Mouse (Mus musculus): Measurements from ENCODE around the gene Rdh7. TPM values are rescaled to one million over a fixed set of nuclear protein-coding genes. Genes with fewer than 3 reads are reported as not detected.
"Not testable (repeated sequence)": the region's sequence is repeated elsewhere in the genome, so short reads cannot be mapped to it uniquely, and the experiment has no call there.

Gene Rdh7
- total RNA-seq (2017), result not detected in 3 replicates

GRCm38 (mm10) chr10:127888605-127889004 is at the start of gene Rdh7:
Gene Rdh7, minus strand, starts transcription at chr10:127888817.
- ATAC-seq (replicated peaks; ENCODE audit: insufficient number of reproducible peaks, low FRiP score, low TSS enrichment, poor library complexity, severe bottlenecking), result no peak

- no peak for ATAC-seq (replicated peaks; ENCODE audit: insufficient number of reproducible peaks, low FRiP score, low TSS enrichment, poor library complexity, severe bottlenecking)
These were observed 48.9 kb upstream of the Rdh7 start for GRCm38 (mm10) chr10:127937428-127938010.

- 0 out of 2 replicates have a peak, but pooled peaks have one; percentile 38 for ATAC-seq (replicated peaks; ENCODE audit: insufficient number of reproducible peaks, low FRiP score, low TSS enrichment, poor library complexity, severe bottlenecking)
These were observed 48.3 kb upstream of the Rdh7 start for GRCm38 (mm10) chr10:127936747-127937409.

DNA sequence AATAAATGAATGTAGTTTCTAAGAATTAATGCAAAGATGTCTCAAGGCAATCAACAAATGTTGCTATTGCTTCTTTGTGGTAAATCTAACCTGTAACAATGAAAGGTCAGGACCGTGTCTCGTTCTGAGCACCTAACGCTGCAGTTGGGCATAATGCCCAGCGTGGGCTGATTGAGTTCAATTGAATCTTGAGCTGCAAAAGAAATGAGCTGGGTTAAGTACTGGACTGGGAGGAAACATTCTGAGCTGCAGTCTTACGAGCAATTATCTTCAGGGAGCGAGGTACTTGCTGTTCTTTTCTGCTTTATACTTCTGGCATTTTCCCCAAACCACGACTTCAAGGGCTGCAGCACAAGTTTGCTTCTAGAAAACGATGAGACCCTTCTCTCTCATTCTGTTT is 47.7 kb upstream of the Rdh7 start:
- ATAC-seq (replicated peaks; ENCODE audit: insufficient number of reproducible peaks, low FRiP score, low TSS enrichment, poor library complexity, severe bottlenecking), result no peak

DNA sequence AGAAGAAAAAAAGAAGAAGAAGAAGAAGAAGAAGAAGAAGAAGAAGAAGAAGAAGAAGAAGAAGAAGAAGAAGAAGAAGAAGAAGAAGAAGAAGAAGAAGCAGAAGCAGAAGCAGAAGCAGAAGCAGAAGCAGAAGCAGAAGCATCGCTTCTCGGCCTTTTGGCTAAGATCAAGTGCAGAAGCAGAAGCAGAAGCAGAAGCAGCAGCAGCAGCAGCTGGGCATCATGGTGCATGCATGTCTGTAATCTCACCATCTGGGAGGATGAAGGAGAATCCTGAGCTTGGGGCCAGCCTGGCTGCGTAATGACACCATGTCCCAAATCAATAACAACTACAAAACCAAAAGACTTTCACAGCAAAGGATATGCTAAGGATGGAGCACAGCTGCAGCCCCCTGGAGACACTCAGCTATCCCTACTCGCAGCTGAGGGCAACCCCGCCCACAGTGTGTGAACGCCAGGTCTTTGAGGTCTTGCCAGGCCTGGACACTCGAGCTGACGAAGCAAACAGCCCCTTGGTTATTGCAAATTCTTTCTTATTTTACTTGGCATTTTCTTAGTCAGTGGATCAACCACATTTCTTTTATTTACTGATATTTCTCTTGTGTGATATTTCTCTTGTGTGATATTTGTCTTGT is 43.8 kb upstream of the Rdh7 start:
- ATAC-seq (replicated peaks; ENCODE audit: insufficient number of reproducible peaks, low FRiP score, low TSS enrichment, poor library complexity, severe bottlenecking), result peak; percentile 77; the same call in 1 of the 2 replicates

GRCm38 (mm10) chr10:127927737-127928136 is 39.1 kb upstream of the Rdh7 start:
- no peak for ATAC-seq (replicated peaks; ENCODE audit: insufficient number of reproducible peaks, low FRiP score, low TSS enrichment, poor library complexity, severe bottlenecking)

GRCm38 (mm10) chr10:127924597-127925378 is 36.2 kb upstream of the Rdh7 start:
- ATAC-seq (replicated peaks; ENCODE audit: insufficient number of reproducible peaks, low FRiP score, low TSS enrichment, poor library complexity, severe bottlenecking), result no peak

DNA sequence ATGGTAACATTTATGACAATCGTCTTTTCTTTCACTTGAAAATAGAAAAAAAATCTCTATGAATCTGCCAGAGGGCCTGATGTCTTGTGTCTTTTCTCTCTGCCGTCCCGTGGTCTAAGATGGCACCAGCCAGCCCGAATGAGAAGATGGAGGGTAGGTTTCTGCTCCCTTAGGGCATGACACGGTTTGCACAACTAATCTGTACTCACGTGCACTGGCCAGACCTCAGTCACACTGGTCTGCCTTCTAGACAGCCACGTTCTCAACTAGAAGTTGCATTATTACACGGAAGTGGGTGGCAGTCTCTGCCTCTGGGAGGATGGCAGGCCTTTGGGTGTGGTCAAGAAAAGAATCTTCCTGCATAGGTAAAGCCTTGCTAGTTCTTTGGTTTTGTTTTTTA is 34.4 kb upstream of the Rdh7 start:
- no peak for ATAC-seq (replicated peaks; ENCODE audit: insufficient number of reproducible peaks, low FRiP score, low TSS enrichment, poor library complexity, severe bottlenecking)

- no peak for ATAC-seq (replicated peaks; ENCODE audit: insufficient number of reproducible peaks, low FRiP score, low TSS enrichment, poor library complexity, severe bottlenecking)
These were observed 33.6 kb upstream of the Rdh7 start for GRCm38 (mm10) chr10:127922241-127922640.

DNA sequence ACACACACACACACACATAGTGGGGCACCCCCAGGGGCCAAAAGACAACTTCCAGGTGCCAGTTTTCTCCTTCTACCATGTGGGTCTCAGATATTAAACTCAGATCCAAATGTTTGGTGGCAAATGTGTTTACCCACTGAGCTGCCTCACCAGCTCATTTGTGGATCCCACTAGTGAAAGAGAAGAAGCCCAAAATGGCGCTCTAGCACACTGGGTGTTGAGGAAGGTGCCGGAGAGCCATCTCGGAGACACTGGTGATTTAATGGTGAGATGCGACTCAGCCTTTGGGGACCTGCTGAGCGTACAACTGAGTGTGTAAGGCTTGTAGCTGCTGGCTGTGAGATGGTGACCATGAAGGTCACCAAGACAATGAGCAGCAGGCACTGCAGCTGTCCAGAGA is 29.0 kb upstream of the Rdh7 start:
- ATAC-seq (replicated peaks; ENCODE audit: insufficient number of reproducible peaks, low FRiP score, low TSS enrichment, poor library complexity, severe bottlenecking), result no peak

DNA sequence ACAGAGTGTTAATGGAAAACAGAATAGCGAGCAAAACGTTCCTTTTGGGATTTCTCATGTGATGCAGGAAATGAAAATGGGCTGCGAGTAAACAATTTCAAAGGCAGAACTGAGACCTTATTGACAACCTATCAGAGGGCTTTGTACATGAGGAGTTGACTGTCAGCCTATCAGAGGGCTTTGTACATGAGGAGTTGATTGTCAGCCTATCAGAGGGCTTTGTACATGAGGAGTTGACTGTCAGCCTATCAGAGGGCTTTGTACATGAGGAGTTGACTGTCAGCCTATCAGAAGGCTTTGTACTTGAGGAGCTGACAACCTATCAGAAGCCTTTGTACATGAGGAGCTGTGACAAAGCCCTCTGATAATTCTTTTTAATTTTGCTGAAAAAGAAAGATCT is 28.6 kb upstream of the Rdh7 start:
- ATAC-seq (replicated peaks; ENCODE audit: insufficient number of reproducible peaks, low FRiP score, low TSS enrichment, poor library complexity, severe bottlenecking), result not testable (repeated sequence)

DNA sequence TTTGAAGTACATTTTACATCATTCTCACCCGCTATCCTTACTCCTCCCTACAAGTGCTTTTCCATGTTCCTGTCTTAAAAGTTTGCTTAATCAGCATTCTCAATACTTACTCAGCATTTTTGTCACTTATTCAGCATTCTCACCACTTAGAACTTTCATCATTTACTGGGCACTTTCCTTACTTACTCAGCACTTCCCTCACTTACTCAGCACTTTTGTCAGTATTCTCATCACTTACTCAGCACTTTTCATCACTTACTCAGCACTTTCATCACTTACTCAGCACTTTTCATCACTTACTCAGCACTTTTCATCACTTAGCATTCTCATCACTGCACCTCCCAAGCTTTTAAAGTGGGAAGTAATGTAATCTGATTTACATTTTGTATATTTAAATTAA is 27.0 kb upstream of the Rdh7 start:
- ATAC-seq (replicated peaks; ENCODE audit: insufficient number of reproducible peaks, low FRiP score, low TSS enrichment, poor library complexity, severe bottlenecking), result no peak

- no peak for ATAC-seq (replicated peaks; ENCODE audit: insufficient number of reproducible peaks, low FRiP score, low TSS enrichment, poor library complexity, severe bottlenecking)
These were observed 18.9 kb upstream of the Rdh7 start for GRCm38 (mm10) chr10:127907386-127907951.

GRCm38 (mm10) chr10:127906138-127906537 is 17.5 kb upstream of the Rdh7 start:
- ATAC-seq (replicated peaks; ENCODE audit: insufficient number of reproducible peaks, low FRiP score, low TSS enrichment, poor library complexity, severe bottlenecking), result no peak

DNA sequence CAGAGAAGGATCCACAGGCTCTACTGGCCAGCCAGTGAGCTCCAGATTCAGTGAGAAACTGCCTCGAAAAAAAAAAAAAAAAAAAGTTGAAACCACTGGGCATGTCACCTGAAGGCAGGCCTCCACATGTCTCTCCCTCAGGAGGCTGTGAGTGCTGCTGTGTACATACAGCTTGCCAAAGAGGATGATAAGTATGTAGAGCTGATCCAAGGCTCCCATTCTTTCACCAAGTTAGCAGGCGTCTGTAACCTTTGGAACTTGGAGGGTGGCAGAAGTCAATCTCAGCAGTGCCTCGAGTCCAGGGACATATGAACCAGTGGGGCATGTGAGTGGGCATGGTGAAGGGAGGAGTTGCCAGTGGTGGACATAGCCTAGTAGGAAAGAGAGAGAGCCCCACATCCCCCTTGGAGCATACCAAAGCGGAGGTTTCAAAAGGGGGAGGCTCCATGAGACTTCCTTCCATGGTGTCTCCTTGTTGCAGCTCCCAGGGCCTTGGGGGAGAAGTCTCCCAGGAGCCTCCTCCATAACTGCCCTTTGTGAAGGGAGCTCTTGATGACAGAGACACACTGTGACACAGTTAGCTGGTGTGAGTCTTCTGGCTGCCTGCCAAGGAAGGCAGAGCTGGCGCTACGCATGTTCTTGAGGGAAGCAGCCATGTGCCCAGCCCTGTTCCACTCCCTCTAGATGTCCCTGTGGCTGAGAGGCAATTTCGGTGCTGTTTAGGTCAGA is 16.3 kb upstream of the Rdh7 start:
- ATAC-seq (replicated peaks; ENCODE audit: insufficient number of reproducible peaks, low FRiP score, low TSS enrichment, poor library complexity, severe bottlenecking), result no peak

GRCm38 (mm10) chr10:127903116-127903515 is 14.5 kb upstream of the Rdh7 start:
- ATAC-seq (replicated peaks; ENCODE audit: insufficient number of reproducible peaks, low FRiP score, low TSS enrichment, poor library complexity, severe bottlenecking), result no peak

- ATAC-seq (replicated peaks; ENCODE audit: insufficient number of reproducible peaks, low FRiP score, low TSS enrichment, poor library complexity, severe bottlenecking), result no peak
These were observed 13.1 kb upstream of the Rdh7 start for GRCm38 (mm10) chr10:127901751-127902150.

DNA sequence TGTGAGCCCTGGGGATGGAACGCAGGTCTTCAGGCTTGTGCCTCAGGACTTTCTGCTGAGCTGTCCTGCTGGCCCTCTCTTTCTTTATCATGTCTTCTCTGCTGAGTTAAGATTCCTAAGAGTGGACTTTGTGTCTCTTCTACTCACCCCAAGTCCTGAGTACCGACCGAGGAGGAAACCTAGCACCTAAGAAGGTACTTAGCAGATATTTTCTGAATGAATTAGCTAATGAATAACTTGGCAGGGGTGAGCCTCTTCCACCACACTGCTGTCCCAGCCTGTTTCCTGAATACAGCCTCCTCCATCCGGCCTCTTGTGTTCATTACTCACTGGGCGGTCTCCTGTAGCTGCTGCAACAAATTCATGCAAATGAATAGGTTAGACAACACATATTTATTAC is 11.2 kb upstream of the Rdh7 start:
- ATAC-seq (replicated peaks; ENCODE audit: insufficient number of reproducible peaks, low FRiP score, low TSS enrichment, poor library complexity, severe bottlenecking), result no peak
